Mouse (Mus musculus) hindbrain, embryonic 14.5 days (tissue): ENCODE results near the gene Gm10491. TPM values are rescaled to one million over a fixed set of nuclear protein-coding genes. Genes with fewer than 3 reads are reported as not detected.

ENCODE experiments used
- ATAC-seq: fragments of 200-750 bp; cut with Nextera tagmentation; 2 replicates; pipeline ENCODE4 v1.8.0; 2017; ENCODE audit warnings: moderate number of reproducible peaks, mild to moderate bottlenecking, moderate TSS enrichment, moderate library complexity; ENCODE audit not compliant: low FRiP score
- DNase-seq: peaks from one replicate; pipeline ENCODE4 v3.0.0-alpha.2; 2015; ENCODE audit warnings: low spot score
- H3K27ac ChIP-seq: fragments of 300-500 bp; sonication (generic); 2 replicates; pipeline ENCODE4 v1.5.1; 2014; ENCODE audit warnings: mild to moderate bottlenecking, moderate library complexity
- H3K27me3 ChIP-seq: fragments of 300-500 bp; sonication (generic); 2 replicates; pipeline ENCODE4 v1.6.1; 2014; ENCODE audit warnings: mild to moderate bottlenecking, low read length, mixed read lengths; ENCODE audit not compliant: control insufficient read depth, insufficient read depth
- H3K36me3 ChIP-seq: fragments of 300-500 bp; sonication (generic); replicated peaks from 2 replicates; pipeline ENCODE4 v1.6.1; 2014; ENCODE audit not compliant: control insufficient read depth, insufficient read depth
- H3K4me1 ChIP-seq: fragments of 300-500 bp; sonication (generic); replicated peaks from 2 replicates; pipeline ENCODE4 v1.6.1; 2014; ENCODE audit warnings: antibody characterized with exemption, low read length, mixed read lengths; ENCODE audit not compliant: control insufficient read depth, insufficient read depth
- H3K4me2 ChIP-seq: fragments of 300-500 bp; sonication (generic); replicated peaks from 2 replicates; pipeline ENCODE4 v1.6.1; 2014; ENCODE audit warnings: mild to moderate bottlenecking, moderate library complexity
- H3K4me3 ChIP-seq: fragments of 300-500 bp; sonication (generic); replicated peaks from 2 replicates; pipeline ENCODE4 v1.5.1; 2014; ENCODE audit warnings: mild to moderate bottlenecking, low read length
- H3K9ac ChIP-seq: fragments of 300-500 bp; sonication (generic); 2 replicates; pipeline ENCODE4 v1.6.1; 2014
- H3K9me3 ChIP-seq: fragments of 300-500 bp; sonication (generic); 2 replicates; pipeline ENCODE4 v1.6.1; 2016; ENCODE audit warnings: low read length; ENCODE audit not compliant: control insufficient read depth
- WGBS: fragments of 180-500 bp; shearing (Covaris S2); extraction: QIAGEN DNeasy Blood & Tissue Kit; methylation state at CpG from one replicate; pipeline ENCODE4 v1.1.7; 2014; 5-methylcytosine and 5-hydroxymethylcytosine counted together
- polyA plus RNA-seq: library from polyadenylated mRNA; unstranded; fragments of >200 nt; fragmentation: Nextera tagmentation; extraction: Ambion mirVana; gene quantifications from 2 replicates; pipeline ENCODE4 v1.2.1, GENCODE M21; 2014

The Gm10491 gene
- polyA plus RNA-seq, 1 experiment from 2014 or later = not detected

- no peak overlapping the region for H3K27ac ChIP-seq
- H3K4me3 ChIP-seq = no peak overlapping the region
- peaks cover 15% of the 10 kb centered on the region for H3K36me3 ChIP-seq
- H3K27me3 ChIP-seq = no peaks in the 10 kb centered on the region
- WGBS = 96% methylated on average over 1 of the region's 1 CpGs
- no peak overlapping the region for H3K4me2 ChIP-seq
- no peak overlapping the region for H3K9ac ChIP-seq
- no peak for ATAC-seq
- H3K4me1 ChIP-seq = no peaks in the 10 kb centered on the region
- no peaks in the 10 kb centered on the region for H3K9me3 ChIP-seq
- no peak for DNase-seq
Observed at GRCm38 (mm10) chrX:7867141-7867540, 40.5 kb downstream of the Gm10491 start.

GRCm38 (mm10) chrX:7865786-7866185, 41.8 kb downstream of the Gm10491 start:
- no peak overlapping the region for H3K4me3 ChIP-seq
- WGBS = 75% methylated on average over 2 of the region's 2 CpGs
- H3K27ac ChIP-seq = no peak overlapping the region
- no peaks in the 10 kb centered on the region for H3K27me3 ChIP-seq
- ATAC-seq = no peak
- H3K9me3 ChIP-seq = no peaks in the 10 kb centered on the region
- H3K4me1 ChIP-seq = no peaks in the 10 kb centered on the region
- no peak overlapping the region for H3K9ac ChIP-seq
- DNase-seq = no peak
- H3K4me2 ChIP-seq = no peak overlapping the region
- H3K36me3 ChIP-seq = peaks cover 13% of the 10 kb centered on the region; the same call in 1 of the 2 replicates

- no peak overlapping the region for H3K4me2 ChIP-seq
- ATAC-seq (no peak), DNase-seq (no peak)
- H3K4me1 ChIP-seq = no peaks in the 10 kb centered on the region
- no peak overlapping the region for H3K9ac ChIP-seq
- H3K27me3 ChIP-seq = no peaks in the 10 kb centered on the region
- WGBS = 70% methylated on average over 2 of the region's 2 CpGs
- no peaks in the 10 kb centered on the region for H3K9me3 ChIP-seq
- H3K27ac ChIP-seq = no peak overlapping the region
- peaks cover 16% of the 10 kb centered on the region; the same call in 1 of the 2 replicates for H3K36me3 ChIP-seq
- no peak overlapping the region for H3K4me3 ChIP-seq
Observed at GRCm38 (mm10) chrX:7865343-7865742, 42.3 kb downstream of the Gm10491 start.

- H3K36me3 ChIP-seq = peaks cover 17% of the 10 kb centered on the region; the same call in 1 of the 2 replicates
- no peak for ATAC-seq
- no peaks in the 10 kb centered on the region for H3K4me1 ChIP-seq
- 80% methylated on average over 3 of the region's 3 CpGs for WGBS
- DNase-seq = no peak
- H3K9ac ChIP-seq = no peak overlapping the region
- H3K4me2 ChIP-seq = no peak overlapping the region
- H3K27me3 ChIP-seq = no peaks in the 10 kb centered on the region
- H3K9me3 ChIP-seq = no peaks in the 10 kb centered on the region
- no peak overlapping the region for H3K27ac ChIP-seq
- H3K4me3 ChIP-seq = no peak overlapping the region
Observed at GRCm38 (mm10) chrX:7864551-7864950, 43.1 kb downstream of the Gm10491 start.

- ATAC-seq = no peak
- Histone ChIP-seq H3K4me1 (no peaks in the 10 kb centered on the region), H3K27ac (no peak overlapping the region), H3K4me2 (no peak overlapping the region), H3K4me3 (no peak overlapping the region), H3K9ac (no peak overlapping the region), H3K36me3 (peaks cover 12% of the 10 kb centered on the region; the same call in 1 of the 2 replicates), H3K9me3 (no peaks in the 10 kb centered on the region), H3K27me3 (no peaks in the 10 kb centered on the region)
- no peak for DNase-seq
- WGBS = 94% methylated on average over 1 of the region's 1 CpGs
Observed at GRCm38 (mm10) chrX:7863181-7863580, 44.5 kb downstream of the Gm10491 start.

GRCm38 (mm10) chrX:7859191-7859753, 48.4 kb downstream of the Gm10491 start:
- H3K36me3 ChIP-seq = peaks cover 5% of the 10 kb centered on the region
- H3K27me3 ChIP-seq = no peaks in the 10 kb centered on the region
- no peak overlapping the region for H3K4me2 ChIP-seq
- H3K9ac ChIP-seq = no peak overlapping the region
- ATAC-seq = no peak
- no peaks in the 10 kb centered on the region for H3K9me3 ChIP-seq
- DNase-seq = no peak
- H3K4me3 ChIP-seq = no peak overlapping the region
- H3K27ac ChIP-seq = no peak overlapping the region
- WGBS = 97% methylated on average over 3 of the region's 3 CpGs
- no peaks in the 10 kb centered on the region for H3K4me1 ChIP-seq

Other genes starting within 250 kb of the Gm10491 start
- gene Plp2, start 236.4 kb downstream of the Gm10491 start, polyA plus RNA-seq = 21.2 and 23.5 TPM in 2 replicates
- gene Magix, start 226.6 kb downstream of the Gm10491 start, polyA plus RNA-seq = not detected in 2 replicates
- gene Gpkow, start 210.7 kb downstream of the Gm10491 start, polyA plus RNA-seq = 46.1 and 52.1 TPM in 2 replicates
- gene Wdr45, start 193.5 kb downstream of the Gm10491 start, polyA plus RNA-seq = 20.6 and 21.9 TPM in 2 replicates
- gene Gm45208, start 185.6 kb downstream of the Gm10491 start, polyA plus RNA-seq = 0.53 TPM in 1 of 2 replicates, not detected in the other
- 129 and 139 TPM in 2 replicates for gene Praf2, start 179.4 kb downstream of the Gm10491 start, polyA plus RNA-seq
- gene Ccdc120, start 156.9 kb downstream of the Gm10491 start, polyA plus RNA-seq = 61.4 and 65.0 TPM in 2 replicates
- gene Tfe3, start 145.3 kb downstream of the Gm10491 start, polyA plus RNA-seq = 18.6 and 20.9 TPM in 2 replicates
- 50.5 and 56.8 TPM in 2 replicates for gene Gripap1, start 118.1 kb downstream of the Gm10491 start, polyA plus RNA-seq
- 4.1 and 5.0 TPM in 2 replicates for gene Kcnd1, start 85.5 kb downstream of the Gm10491 start, polyA plus RNA-seq
- 29.3 and 30.8 TPM in 2 replicates for gene Otud5, start 66.5 kb downstream of the Gm10491 start, polyA plus RNA-seq
- 21.3 and 22.6 TPM in 2 replicates for gene Pim2, start 29.6 kb downstream of the Gm10491 start, polyA plus RNA-seq
- 23.9 and 28.1 TPM in 2 replicates for gene Slc35a2, start 23.8 kb downstream of the Gm10491 start, polyA plus RNA-seq
- 178 and 180 TPM in 2 replicates for gene Pqbp1, start 8.6 kb downstream of the Gm10491 start, polyA plus RNA-seq
- gene Timm17b, start 8.5 kb downstream of the Gm10491 start, polyA plus RNA-seq = 158 and 166 TPM in 2 replicates
- not detected in 2 replicates for gene Gm10490, start 1.7 kb upstream of the Gm10491 start, polyA plus RNA-seq
- 271 and 284 TPM in 2 replicates for gene Pcsk1n, start 12.0 kb upstream of the Gm10491 start, polyA plus RNA-seq
- not detected in 2 replicates for gene Eras, start 20.8 kb upstream of the Gm10491 start, polyA plus RNA-seq
- gene Hdac6, start 40.1 kb upstream of the Gm10491 start, polyA plus RNA-seq = 59.7 and 64.4 TPM in 2 replicates
- gene Gata1, start 70.2 kb upstream of the Gm10491 start, polyA plus RNA-seq = not detected in 2 replicates
- gene Glod5, start 110.7 kb upstream of the Gm10491 start, polyA plus RNA-seq = 0.33 and 0.92 TPM in 2 replicates
- 36.4 and 37.9 TPM in 2 replicates for gene Suv39h1, start 166.9 kb upstream of the Gm10491 start, polyA plus RNA-seq
- gene Was, start 182.7 kb upstream of the Gm10491 start, polyA plus RNA-seq = 0.13 and 0.32 TPM in 2 replicates
- gene Wdr13, start 225.1 kb upstream of the Gm10491 start, polyA plus RNA-seq = 56.6 and 60.9 TPM in 2 replicates
- gene Rbm3, start 238.0 kb upstream of the Gm10491 start, polyA plus RNA-seq = 304 and 340 TPM in 2 replicates